Mouse (Mus musculus): ENCODE data around the gene Cyren.

The Cyren gene

GRCm38 (mm10) chr6:34867301-34867994, 10.4 kb downstream of the Cyren start:
- DNase-seq (ENCODE audit: low spot score in 2 of 2): no peak

GRCm38 (mm10) chr6:34866786-34867185, 11.1 kb downstream of the Cyren start:
- no peak for DNase-seq (ENCODE audit: low spot score in 2 of 2)

- DNase-seq (ENCODE audit: low spot score in 2 of 2): peak; percentile 45 to 59
Measured at GRCm38 (mm10) chr6:34865711-34866593, 11.9 kb downstream of the Cyren start.

DNA sequence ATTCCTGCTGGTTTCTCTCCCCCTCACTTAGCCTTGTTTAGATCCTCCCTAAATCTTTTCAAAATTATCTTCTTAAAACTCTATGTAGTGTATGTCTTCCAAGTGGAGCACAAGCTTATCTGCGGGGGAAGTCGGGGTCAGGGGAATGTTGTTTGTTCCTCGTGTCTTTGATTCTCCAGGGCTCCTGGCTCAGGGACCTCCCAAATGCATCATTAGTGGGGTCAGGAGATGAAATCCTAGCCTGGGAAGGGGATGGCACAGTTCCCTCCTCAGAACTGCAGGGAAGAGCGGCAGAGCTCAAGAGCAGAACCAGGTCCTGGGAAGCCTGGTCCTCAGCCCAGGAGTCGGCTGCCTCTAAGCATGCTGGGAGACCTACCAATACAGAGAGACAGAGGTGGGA, 12.6 kb downstream of the Cyren start:
- DNase-seq (ENCODE audit: low spot score in 2 of 2): no peak

- no peak for DNase-seq (ENCODE audit: low spot score in 2 of 2)
Measured at GRCm38 (mm10) chr6:34863786-34864514, 13.9 kb downstream of the Cyren start.

- peak; percentile 39 to 64 for DNase-seq (ENCODE audit: low spot score in 2 of 2)
Measured at GRCm38 (mm10) chr6:34862791-34863403, 15.0 kb downstream of the Cyren start, which contains the start of gene Tmem140. TSS of gene Tmem140 (plus strand) at chr6:34863146.

- no peak for DNase-seq (ENCODE audit: low spot score in 2 of 2)
Measured at GRCm38 (mm10) chr6:34862381-34862780, 15.5 kb downstream of the Cyren start.

GRCm38 (mm10) chr6:34861546-34862053, 16.3 kb downstream of the Cyren start:
- no peak for DNase-seq (ENCODE audit: low spot score in 2 of 2)

DNA sequence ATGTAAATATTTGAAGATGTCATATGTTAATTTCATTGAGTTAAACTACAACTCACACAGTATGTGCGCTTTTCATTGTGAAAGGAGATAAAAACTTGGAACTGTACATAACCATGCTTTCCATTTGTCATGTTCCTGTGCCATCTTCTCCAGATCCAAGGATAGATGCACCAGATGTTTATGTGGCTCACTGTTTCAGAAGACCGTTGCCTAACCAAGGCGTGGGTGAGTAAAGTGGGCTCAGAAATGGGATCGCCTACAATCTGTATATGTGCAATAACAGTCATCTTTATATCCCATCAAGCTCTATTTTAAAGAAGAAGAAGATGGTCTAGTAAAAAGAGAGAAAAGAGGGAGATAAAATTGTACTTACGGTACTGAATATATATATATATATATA, 45.5 kb downstream of the Cyren start:
- no peak for DNase-seq (ENCODE audit: low spot score in 2 of 2)

GRCm38 (mm10) chr6:34824406-34824805, 53.5 kb downstream of the Cyren start:
- DNase-seq (ENCODE audit: low spot score in 2 of 2): no peak
